Mouse (Mus musculus): ENCODE measurements around the gene Nebl. TPM values are rescaled to one million over a fixed set of nuclear protein-coding genes. Genes with fewer than 3 reads are reported as not detected.

Gene Nebl
- polyA plus RNA-seq, 1 experiment from 2014 or later, result 8.8 TPM

- Histone ChIP-seq H3K36me3 (ENCODE audit: control insufficient read depth, insufficient read depth, low read length) (no peaks in the 10 kb centered on the region), H3K9me3 (ENCODE audit: control insufficient read depth, low read length) (no peaks in the 10 kb centered on the region), H3K27me3 (ENCODE audit: control insufficient read depth, insufficient read depth, low read length) (peaks cover 16% of the 10 kb centered on the region; the same call in 1 of the 2 replicates), H3K27ac (ENCODE audit: low read depth, low read length) (no peak overlapping the region), H3K9ac (ENCODE audit: low read length) (no peak overlapping the region), H3K4me2 (ENCODE audit: low read depth) (peak overlapping the region; percentile 98; the same call in 1 of the 2 replicates), H3K4me3 (ENCODE audit: low read depth, low read length) (no peak overlapping the region; the same call in 1 of the 2 replicates), H3K4me1 (ENCODE audit: control insufficient read depth, insufficient read depth, low read length) (no peaks in the 10 kb centered on the region)
- ATAC-seq (ENCODE audit: insufficient read depth, low FRiP score, low TSS enrichment) (no peak), DNase-seq (ENCODE audit: low spot score) (no peak)
- 10% methylated on average over 6 of the region's 6 CpGs for WGBS
Measured at GRCm38 (mm10) chr2:17731831-17732200, 552 bp upstream of the Nebl start.

- Histone ChIP-seq H3K27me3 (ENCODE audit: control insufficient read depth, insufficient read depth, low read length) (peaks cover 16% of the 10 kb centered on the region; the same call in 1 of the 2 replicates), H3K36me3 (ENCODE audit: control insufficient read depth, insufficient read depth, low read length) (no peaks in the 10 kb centered on the region), H3K4me3 (ENCODE audit: low read depth, low read length) (peak overlapping the region; percentile 60), H3K9me3 (ENCODE audit: control insufficient read depth, low read length) (no peaks in the 10 kb centered on the region), H3K4me1 (ENCODE audit: control insufficient read depth, insufficient read depth, low read length) (no peaks in the 10 kb centered on the region), H3K4me2 (ENCODE audit: low read depth) (peak overlapping the region; percentile 98), H3K27ac (ENCODE audit: low read depth, low read length) (no peak overlapping the region), H3K9ac (ENCODE audit: low read length) (peak overlapping the region; percentile 74)
- DNase-seq (ENCODE audit: low spot score) (no peak), ATAC-seq (ENCODE audit: insufficient read depth, low FRiP score, low TSS enrichment) (peak; percentile 36)
- WGBS, result 1% methylated on average over 20 of the region's 20 CpGs
Measured at GRCm38 (mm10) chr2:17730648-17730956, 662 bp downstream of the Nebl start.

GRCm38 (mm10) chr2:17729770-17730647 is 1.3 kb downstream of the Nebl start:
- Histone ChIP-seq H3K36me3 (ENCODE audit: control insufficient read depth, insufficient read depth, low read length) (no peaks in the 10 kb centered on the region), H3K27me3 (ENCODE audit: control insufficient read depth, insufficient read depth, low read length) (peaks cover 16% of the 10 kb centered on the region; the same call in 1 of the 2 replicates), H3K27ac (ENCODE audit: low read depth, low read length) (no peak overlapping the region), H3K4me3 (ENCODE audit: low read depth, low read length) (peak overlapping the region; percentile 60), H3K4me1 (ENCODE audit: control insufficient read depth, insufficient read depth, low read length) (no peaks in the 10 kb centered on the region), H3K9ac (ENCODE audit: low read length) (peak overlapping the region; percentile 74), H3K4me2 (ENCODE audit: low read depth) (peak overlapping the region; percentile 98), H3K9me3 (ENCODE audit: control insufficient read depth, low read length) (no peaks in the 10 kb centered on the region)
- ATAC-seq (ENCODE audit: insufficient read depth, low FRiP score, low TSS enrichment), result peak; percentile 43
- 5% methylated on average over 21 of the region's 25 CpGs for WGBS
- DNase-seq (ENCODE audit: low spot score), result peak; percentile 32

GRCm38 (mm10) chr2:17724405-17724804 is 6.9 kb downstream of the Nebl start:
- WGBS, result 72% methylated on average over 5 of the region's 5 CpGs
- H3K9ac ChIP-seq (ENCODE audit: low read length), result no peak overlapping the region
- no peak for ATAC-seq (ENCODE audit: insufficient read depth, low FRiP score, low TSS enrichment)
- H3K27ac ChIP-seq (ENCODE audit: low read depth, low read length), result no peak overlapping the region
- H3K27me3 ChIP-seq (ENCODE audit: control insufficient read depth, insufficient read depth, low read length), result peaks cover 2% of the 10 kb centered on the region; the same call in 1 of the 2 replicates
- no peaks in the 10 kb centered on the region for H3K36me3 ChIP-seq (ENCODE audit: control insufficient read depth, insufficient read depth, low read length)
- no peaks in the 10 kb centered on the region for H3K4me1 ChIP-seq (ENCODE audit: control insufficient read depth, insufficient read depth, low read length)
- no peak overlapping the region for H3K4me3 ChIP-seq (ENCODE audit: low read depth, low read length)
- no peak overlapping the region for H3K4me2 ChIP-seq (ENCODE audit: low read depth)
- H3K9me3 ChIP-seq (ENCODE audit: control insufficient read depth, low read length), result no peaks in the 10 kb centered on the region
- DNase-seq (ENCODE audit: low spot score), result no peak

- WGBS, result 81% methylated on average over 12 of the region's 12 CpGs
- no peaks in the 10 kb centered on the region for H3K4me1 ChIP-seq (ENCODE audit: control insufficient read depth, insufficient read depth, low read length)
- H3K4me3 ChIP-seq (ENCODE audit: low read depth, low read length), result no peak overlapping the region
- no peaks in the 10 kb centered on the region for H3K36me3 ChIP-seq (ENCODE audit: control insufficient read depth, insufficient read depth, low read length)
- no peak overlapping the region for H3K27ac ChIP-seq (ENCODE audit: low read depth, low read length)
- no peak overlapping the region for H3K4me2 ChIP-seq (ENCODE audit: low read depth)
- DNase-seq (ENCODE audit: low spot score) (no peak), ATAC-seq (ENCODE audit: insufficient read depth, low FRiP score, low TSS enrichment) (no peak)
- no peak overlapping the region for H3K9ac ChIP-seq (ENCODE audit: low read length)
- H3K27me3 ChIP-seq (ENCODE audit: control insufficient read depth, insufficient read depth, low read length), result no peaks in the 10 kb centered on the region
- no peaks in the 10 kb centered on the region for H3K9me3 ChIP-seq (ENCODE audit: control insufficient read depth, low read length)
Measured at GRCm38 (mm10) chr2:17723268-17724019, 7.8 kb downstream of the Nebl start.

GRCm38 (mm10) chr2:17721177-17721715 is 10.0 kb downstream of the Nebl start:
- H3K9me3 ChIP-seq (ENCODE audit: control insufficient read depth, low read length), result no peaks in the 10 kb centered on the region

GRCm38 (mm10) chr2:17718281-17718680 is 13.0 kb downstream of the Nebl start:
- Histone ChIP-seq H3K4me2 (ENCODE audit: low read depth) (no peak overlapping the region), H3K4me3 (ENCODE audit: low read depth, low read length) (no peak overlapping the region), H3K4me1 (ENCODE audit: control insufficient read depth, insufficient read depth, low read length) (no peaks in the 10 kb centered on the region), H3K9me3 (ENCODE audit: control insufficient read depth, low read length) (no peaks in the 10 kb centered on the region; the same call in 1 of the 2 replicates), H3K9ac (ENCODE audit: low read length) (no peak overlapping the region), H3K27ac (ENCODE audit: low read depth, low read length) (no peak overlapping the region), H3K36me3 (ENCODE audit: control insufficient read depth, insufficient read depth, low read length) (no peaks in the 10 kb centered on the region), H3K27me3 (ENCODE audit: control insufficient read depth, insufficient read depth, low read length) (no peaks in the 10 kb centered on the region)
- DNase-seq (ENCODE audit: low spot score) (no peak), ATAC-seq (ENCODE audit: insufficient read depth, low FRiP score, low TSS enrichment) (no peak)
- WGBS, result 76% methylated on average over 1 of the region's 1 CpGs

More at GRCm38 (mm10) chr2:17721177-17721715, 10.0 kb downstream of the Nebl start:
- Histone ChIP-seq H3K4me3 (ENCODE audit: low read depth, low read length) (no peak overlapping the region), H3K9ac (ENCODE audit: low read length) (no peak overlapping the region), H3K4me1 (ENCODE audit: control insufficient read depth, insufficient read depth, low read length) (no peaks in the 10 kb centered on the region), H3K27me3 (ENCODE audit: control insufficient read depth, insufficient read depth, low read length) (no peaks in the 10 kb centered on the region), H3K4me2 (ENCODE audit: low read depth) (no peak overlapping the region), H3K36me3 (ENCODE audit: control insufficient read depth, insufficient read depth, low read length) (no peaks in the 10 kb centered on the region), H3K27ac (ENCODE audit: low read depth, low read length) (0 out of 2 replicates have a peak overlapping the region, but pooled peaks have one; percentile 34)
- WGBS, result 67% methylated on average over 6 of the region's 6 CpGs
- ATAC-seq (ENCODE audit: insufficient read depth, low FRiP score, low TSS enrichment) (no peak), DNase-seq (ENCODE audit: low spot score) (no peak)

- Histone ChIP-seq H3K4me2 (ENCODE audit: low read depth) (no peak overlapping the region), H3K27ac (ENCODE audit: low read depth, low read length) (no peak overlapping the region), H3K27me3 (ENCODE audit: control insufficient read depth, insufficient read depth, low read length) (no peaks in the 10 kb centered on the region), H3K4me1 (ENCODE audit: control insufficient read depth, insufficient read depth, low read length) (no peaks in the 10 kb centered on the region), H3K36me3 (ENCODE audit: control insufficient read depth, insufficient read depth, low read length) (no peaks in the 10 kb centered on the region), H3K4me3 (ENCODE audit: low read depth, low read length) (no peak overlapping the region), H3K9me3 (ENCODE audit: control insufficient read depth, low read length) (no peaks in the 10 kb centered on the region; the same call in 1 of the 2 replicates), H3K9ac (ENCODE audit: low read length) (no peak overlapping the region)
- WGBS, result 77% methylated on average over 2 of the region's 2 CpGs
- ATAC-seq (ENCODE audit: insufficient read depth, low FRiP score, low TSS enrichment) (no peak), DNase-seq (ENCODE audit: low spot score) (no peak)
Measured at GRCm38 (mm10) chr2:17717200-17717599, 14.1 kb downstream of the Nebl start.
